Mouse (Mus musculus) spleen, embryonic (tissue): ENCODE results near the gene Gpc2.

Source experiments
- CTCF ChIA-PET: fragments of 350-600 bp; sonication (Branson Sonifier 250); formaldehyde crosslinking; loops from one replicate; lab custom pipeline; 2022; lab: Charles Lee

The Gpc2 gene

GRCm38 (mm10) chr5:138262582-138263240 is 17.1 kb downstream of the Gpc2 start:
- CTCF ChIA-PET = interaction anchor here (1.1 kb wide), 1 partner anchor 18 kb away, joined by 4 read pairs; no protein-coding TSS in a partner anchor

DNA sequence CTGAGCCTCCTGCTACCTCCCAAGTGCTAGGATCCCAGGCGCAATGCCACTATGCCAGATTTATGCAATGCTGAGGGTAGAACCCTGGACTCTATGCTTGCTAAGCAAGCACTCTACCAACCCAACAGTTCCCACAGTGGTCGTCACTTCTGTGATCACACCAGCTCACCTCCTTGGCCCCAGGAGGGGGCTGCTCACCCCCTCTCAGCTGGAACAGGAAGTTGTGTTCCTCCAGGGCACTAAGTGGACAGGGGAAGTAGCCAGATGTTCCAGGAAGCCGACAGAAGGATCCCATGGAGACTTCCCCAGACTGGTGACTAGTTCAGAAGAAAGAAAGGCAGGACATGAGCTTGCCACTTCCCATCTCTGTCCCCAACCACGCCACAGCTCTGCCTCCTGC is 17.8 kb downstream of the Gpc2 start:
- CTCF ChIA-PET = no interaction called here

GRCm38 (mm10) chr5:138260834-138261233 is 19.0 kb downstream of the Gpc2 start:
- CTCF ChIA-PET = no interaction called here

DNA sequence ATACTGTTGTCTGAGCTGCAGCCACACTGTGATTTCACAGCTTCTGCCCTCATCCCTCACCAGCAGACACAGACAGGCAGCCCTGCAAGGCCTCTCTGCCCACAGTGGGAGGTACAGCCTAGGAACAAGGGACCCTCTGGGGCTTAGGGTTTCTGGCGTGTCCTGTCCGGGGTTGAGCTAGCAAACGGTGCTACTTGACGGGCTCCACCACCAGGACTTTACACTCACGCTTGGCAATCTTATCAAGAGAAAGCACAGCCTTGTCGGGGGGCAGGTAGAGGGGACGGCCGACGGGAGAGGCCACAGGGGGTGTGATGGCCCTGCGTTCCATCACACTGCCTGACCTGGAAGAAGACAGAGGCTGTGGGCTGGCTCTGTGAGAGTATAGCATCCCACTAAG is 19.8 kb downstream of the Gpc2 start:
- CTCF ChIA-PET = no interaction called here

- CTCF ChIA-PET = no interaction called here
These were observed 20.8 kb downstream of the Gpc2 start for GRCm38 (mm10) chr5:138258993-138259392.

DNA sequence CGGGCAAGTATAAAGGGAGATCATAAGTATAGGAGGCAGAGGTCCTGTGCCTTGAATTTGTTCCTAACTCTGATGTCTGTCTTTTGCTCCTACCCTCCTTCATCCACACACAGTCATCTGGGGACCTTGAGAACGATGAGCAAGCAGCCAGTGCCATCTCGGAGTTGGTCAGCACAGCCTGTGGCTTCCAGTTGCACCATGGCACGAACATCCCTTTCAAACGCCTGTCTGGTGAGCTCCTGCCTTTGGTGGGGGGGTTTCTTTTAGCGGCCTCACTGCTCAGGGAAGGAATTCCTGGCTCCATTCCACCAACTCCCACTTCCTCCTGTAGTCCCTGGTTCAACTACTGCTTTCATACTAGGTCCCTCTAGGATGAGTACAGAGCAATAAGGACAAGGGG is 21.3 kb downstream of the Gpc2 start:
- CTCF ChIA-PET = no interaction called here

GRCm38 (mm10) chr5:138258078-138258477 is 21.7 kb downstream of the Gpc2 start:
- CTCF ChIA-PET = interaction anchor here (0.7 kb wide), 1 partner anchor 29 kb away, joined by 3 read pairs; no protein-coding TSS in a partner anchor

- CTCF ChIA-PET = interaction anchor here (0.7 kb wide), 1 partner anchor 29 kb away, joined by 3 read pairs; no protein-coding TSS in a partner anchor
These were observed 22.2 kb downstream of the Gpc2 start for GRCm38 (mm10) chr5:138257585-138257978.

DNA sequence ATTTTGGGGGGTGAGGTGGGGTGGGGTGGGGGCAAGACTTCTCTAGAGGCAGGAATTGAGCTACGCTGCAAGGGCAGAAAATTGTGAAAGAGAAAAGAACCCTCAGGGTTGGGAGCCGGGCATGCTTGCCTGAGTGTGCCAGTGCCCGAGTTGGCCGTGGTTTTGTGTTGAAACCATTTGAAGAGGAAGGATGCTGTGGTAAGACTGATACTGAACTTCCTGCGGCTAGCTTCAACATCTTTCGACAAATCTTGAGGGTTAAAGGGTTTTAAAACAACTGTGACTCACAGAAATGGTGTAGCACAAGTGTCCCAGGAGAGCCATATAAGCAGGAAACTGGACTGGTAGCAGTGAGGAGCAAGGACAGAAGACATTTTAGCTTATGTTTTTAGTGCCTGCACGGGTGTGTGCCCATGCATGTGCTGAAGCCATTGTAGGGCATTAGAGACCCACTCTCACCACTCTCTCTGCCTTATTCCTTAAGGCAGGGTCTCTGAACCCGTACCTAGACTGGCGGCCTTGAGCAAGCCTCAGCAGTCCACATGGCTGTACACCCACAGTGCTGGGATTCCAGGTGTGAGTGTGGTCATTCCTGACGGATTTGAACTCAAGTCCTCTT is 22.7 kb downstream of the Gpc2 start:
- CTCF ChIA-PET = interaction anchor here (0.7 kb wide), 1 partner anchor 28 kb away, joined by 3 read pairs; no protein-coding TSS in a partner anchor

DNA sequence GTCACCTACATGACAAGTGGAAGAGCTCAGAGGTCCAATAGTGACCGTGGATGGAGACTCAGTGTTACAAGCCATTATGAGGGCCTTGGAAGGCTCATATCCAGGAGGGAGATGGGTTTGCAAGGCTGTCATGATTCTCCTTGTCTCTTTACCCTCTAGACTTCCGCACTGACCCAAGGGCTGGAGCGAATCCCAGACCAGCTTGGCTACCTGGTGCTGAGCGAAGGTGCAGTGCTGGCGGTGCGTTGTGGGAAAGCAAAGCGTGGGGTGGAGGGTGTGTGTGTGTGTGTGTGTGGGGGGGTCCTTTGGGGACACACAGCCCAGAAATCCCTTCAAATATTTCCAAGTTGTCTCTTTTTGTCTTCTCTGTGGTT is 23.7 kb downstream of the Gpc2 start:
- CTCF ChIA-PET = no interaction called here

DNA sequence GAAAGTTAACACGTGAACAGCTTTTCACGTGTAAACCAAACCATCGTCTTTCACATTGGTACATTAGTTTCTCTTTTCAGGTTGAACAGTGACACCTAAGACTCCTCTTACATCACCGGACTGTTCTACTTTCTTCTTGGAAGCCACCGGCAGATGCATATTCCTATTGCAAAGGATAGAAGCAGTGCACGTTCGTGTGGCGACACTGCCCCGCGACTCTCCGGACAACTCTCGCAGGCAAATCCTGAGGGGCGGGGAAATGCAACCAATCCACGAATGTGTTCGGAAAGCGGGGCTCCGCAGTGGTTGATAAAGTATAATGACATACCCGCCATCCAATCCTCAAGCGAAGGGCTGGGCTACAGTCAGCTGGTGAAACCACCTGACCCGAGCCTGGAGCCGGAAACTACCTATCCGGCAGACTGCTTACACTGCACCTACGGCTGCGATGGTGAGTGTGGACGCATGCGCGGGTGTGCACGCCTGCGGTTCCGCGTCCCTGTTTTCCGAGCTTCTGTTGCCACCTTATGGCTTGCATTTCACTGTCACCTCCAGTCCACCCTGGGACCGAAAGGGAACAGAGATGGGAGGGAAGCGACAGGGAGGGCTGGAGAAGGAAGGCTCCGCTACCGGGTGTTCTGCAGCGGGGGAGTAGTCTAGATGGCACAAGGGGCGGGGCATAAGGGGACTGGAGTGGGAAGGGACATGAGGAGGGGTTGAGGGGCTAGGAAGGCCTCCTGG is 24.3 kb downstream of the Gpc2 start, which contains the start of gene Lamtor4:
Gene Lamtor4, plus strand, starts transcription at position 130 of the 741 bp plus-strand sequence.
- CTCF ChIA-PET = no interaction called here

DNA sequence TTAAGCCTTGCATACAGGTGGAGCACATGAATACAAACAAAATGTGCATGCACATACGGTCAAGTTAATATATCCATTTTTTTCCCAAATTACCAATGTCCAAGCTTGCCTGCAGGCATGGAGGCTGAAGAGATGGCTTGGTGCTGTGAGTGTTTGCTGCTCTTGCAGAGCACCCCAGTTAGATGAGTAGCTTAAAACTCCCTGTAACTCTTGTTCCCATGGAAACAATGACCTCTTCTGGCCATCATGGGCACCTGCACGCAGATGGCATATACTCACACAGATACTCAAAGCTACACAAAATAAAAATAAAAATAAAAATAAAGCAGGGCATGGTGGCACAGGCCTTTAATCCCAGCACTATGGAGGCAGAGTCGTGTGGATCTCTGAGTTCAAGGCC is 26.7 kb downstream of the Gpc2 start:
- CTCF ChIA-PET = interaction anchor here (1.2 kb wide), 1 partner anchor 31 kb away, joined by 3 read pairs; no protein-coding TSS in a partner anchor

DNA sequence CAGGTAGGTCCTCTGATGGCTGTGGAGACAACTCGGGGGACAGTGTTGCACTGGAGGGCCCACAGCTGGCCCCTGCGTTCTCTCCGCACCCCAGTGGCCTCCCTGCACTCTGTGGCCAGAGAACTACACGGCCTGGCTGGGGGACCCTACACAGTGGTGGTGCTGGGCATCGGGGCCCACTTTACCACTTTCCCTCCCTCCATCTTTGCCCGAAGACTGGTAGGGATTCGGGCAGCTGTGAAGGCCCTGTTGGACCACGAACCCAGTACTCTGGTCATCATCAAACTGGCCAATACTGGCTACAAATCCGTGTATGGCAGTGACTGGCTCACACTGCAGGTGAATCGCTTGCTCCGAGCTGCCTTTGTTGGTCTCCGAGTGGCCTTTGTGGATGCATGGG is 28.7 kb downstream of the Gpc2 start:
- CTCF ChIA-PET = no interaction called here

DNA sequence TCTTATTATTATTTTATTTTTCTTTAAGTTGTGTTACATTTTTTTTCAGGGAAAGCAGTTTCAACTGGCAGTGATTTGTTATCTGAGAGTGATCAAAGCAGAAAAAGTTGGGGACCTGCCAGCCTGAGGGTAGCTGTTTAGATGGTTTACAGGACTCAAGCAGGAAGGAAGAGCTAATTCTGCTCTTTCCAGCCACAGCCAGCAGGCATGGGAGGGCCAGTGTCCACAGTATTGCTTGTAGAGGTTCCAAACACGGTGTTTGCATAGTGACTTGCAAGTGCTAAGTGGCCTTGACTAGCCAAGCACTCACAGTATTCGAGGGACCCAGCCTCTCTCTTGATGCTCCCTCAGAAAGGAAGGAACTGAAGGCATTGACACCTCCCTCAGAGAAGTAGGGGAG is 38.3 kb downstream of the Gpc2 start:
- CTCF ChIA-PET = no interaction called here

DNA sequence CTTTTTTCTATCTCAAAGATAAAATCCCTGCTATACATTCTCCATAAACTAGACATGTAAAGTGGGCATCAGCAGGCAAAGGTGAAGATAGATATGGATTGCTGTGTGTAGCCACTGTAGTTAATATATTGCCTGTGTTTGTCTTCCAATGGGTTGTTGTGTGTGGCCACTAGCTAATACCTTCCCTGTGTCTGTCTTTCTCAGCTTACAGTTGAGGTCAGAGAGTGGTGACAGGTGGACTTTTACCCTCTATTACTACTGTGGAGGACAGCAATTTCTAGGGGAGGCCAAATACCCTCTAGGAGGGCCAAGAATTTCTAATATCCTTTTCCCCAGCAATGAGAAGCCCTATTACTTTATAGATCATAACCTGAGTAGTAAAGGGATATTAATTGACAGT is 45.6 kb downstream of the Gpc2 start:
- CTCF ChIA-PET = no interaction called here

DNA sequence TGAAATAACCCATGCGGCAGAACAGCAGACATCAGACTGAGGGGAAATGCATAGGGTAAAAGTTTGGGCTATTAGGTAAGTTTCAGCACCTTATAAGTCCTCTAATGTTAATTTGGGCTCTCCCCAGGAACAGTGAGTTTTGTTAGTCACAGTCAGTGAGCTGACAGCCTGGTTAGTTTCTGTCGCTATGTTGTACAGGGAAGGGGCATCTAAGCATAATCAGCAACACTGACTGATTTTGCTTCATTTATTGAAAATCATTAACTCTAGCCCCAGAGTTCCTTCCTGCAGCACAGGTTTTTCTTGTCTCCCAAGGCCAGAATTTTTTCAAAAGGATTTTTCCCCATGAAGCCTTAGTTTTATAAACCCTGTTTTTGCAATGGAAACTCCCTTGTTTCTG is 46.0 kb downstream of the Gpc2 start:
- CTCF ChIA-PET = no interaction called here

DNA sequence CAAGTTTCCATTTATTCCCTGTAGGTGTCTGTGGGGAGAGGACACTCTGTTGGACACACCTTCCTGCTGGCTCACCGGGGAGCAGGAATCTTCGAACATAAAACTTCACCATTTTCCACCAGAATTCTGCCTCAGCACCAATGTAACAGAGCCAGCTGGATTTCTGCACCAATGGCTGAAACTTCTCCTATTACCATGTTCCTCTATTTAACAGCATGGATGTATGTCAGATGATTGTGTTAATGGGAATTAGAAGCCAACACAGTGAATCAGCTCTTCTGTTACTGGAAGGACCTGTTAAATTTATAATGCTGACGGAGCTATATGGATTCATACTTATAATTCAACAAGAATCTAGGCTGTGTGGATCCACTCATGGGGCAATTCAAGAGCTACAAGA is 50.3 kb downstream of the Gpc2 start:
- CTCF ChIA-PET = interaction anchor here (0.6 kb wide), 1 partner anchor 579 kb away, joined by 4 read pairs; no protein-coding TSS in a partner anchor

- CTCF ChIA-PET = no interaction called here
These were observed 51.8 kb downstream of the Gpc2 start for GRCm38 (mm10) chr5:138228026-138228425.

DNA sequence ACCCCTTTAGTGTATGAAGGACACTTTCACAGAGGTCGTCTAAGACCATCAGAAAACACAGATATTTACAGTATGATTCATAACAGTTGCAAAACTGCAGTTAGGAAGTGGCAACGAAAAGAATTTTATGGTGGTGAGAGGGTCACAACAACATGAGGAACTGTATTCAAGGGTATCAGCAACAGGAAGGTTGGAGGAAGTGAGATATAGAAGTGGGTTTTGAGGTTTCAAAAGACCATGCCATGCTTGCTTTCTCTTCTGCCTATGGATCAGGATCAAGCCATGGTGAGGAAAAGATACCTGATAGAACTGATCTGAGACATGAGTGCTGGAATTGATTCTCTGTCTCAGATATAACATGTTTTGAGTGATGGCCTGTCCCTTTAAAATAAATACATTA is 52.4 kb downstream of the Gpc2 start:
- CTCF ChIA-PET = no interaction called here

DNA sequence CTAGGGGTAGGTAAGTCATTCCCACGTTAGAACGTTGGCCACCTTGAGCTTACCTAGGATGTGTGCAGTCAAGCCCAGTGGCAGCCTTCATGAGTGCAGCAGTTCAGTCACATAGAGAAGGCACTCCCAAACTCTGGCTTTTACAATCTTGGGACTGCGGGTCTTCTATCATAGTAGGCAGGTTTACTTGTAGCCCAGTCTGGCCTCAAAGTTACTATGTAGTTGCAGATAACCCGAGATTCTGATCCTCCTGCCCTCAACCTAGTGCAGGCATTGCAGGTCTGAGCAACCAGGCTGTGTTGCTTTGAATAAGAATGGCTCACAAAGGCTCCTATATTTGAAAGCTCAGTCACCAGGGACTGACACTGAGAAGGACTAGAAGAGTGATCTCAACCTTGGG is 53.3 kb downstream of the Gpc2 start:
- CTCF ChIA-PET = no interaction called here

DNA sequence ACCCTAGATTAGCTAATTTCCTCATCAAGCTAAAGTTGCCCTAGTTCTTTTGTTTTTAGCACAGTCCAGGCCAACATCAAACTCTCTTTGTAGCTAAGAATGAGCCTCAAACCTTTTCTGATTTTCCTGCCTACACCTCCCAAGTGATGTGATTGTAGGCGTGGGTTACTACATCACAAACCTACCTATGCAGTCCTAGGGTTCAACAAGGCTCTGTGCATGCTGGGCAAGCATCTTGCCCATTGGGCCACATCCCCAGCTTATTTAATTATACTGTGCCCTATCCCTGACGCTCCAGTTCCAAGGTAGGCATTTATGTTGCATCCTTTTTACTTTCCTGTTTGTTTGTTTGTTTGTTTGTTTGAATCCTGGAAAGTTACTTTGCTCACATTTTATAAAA is 54.1 kb downstream of the Gpc2 start, which contains the start of gene Nxpe5:
Gene Nxpe5, plus strand, starts transcription at position 199 of the 400 bp plus-strand sequence.
- CTCF ChIA-PET = interaction anchor here (0.7 kb wide), 1 partner anchor 295 kb away, joined by 3 read pairs; no protein-coding TSS in a partner anchor
